Mouse (Mus musculus) cortical plate, adult 2 months (tissue): ENCODE data around the gene Tlk1.

Experiments
- CTCF ChIP-seq: fragments of 200-500 bp; IDR thresholded peaks from 2 replicates; pipeline ENCODE4 v1.5.1; 2011; ENCODE audit warnings: mild to moderate bottlenecking, control low read depth, low read length; ENCODE audit not compliant: insufficient read depth; ENCODE audit errors: extremely low read depth
- POLR2A ChIP-seq: fragments of 200-500 bp; IDR thresholded peaks from 2 replicates; pipeline ENCODE4 v1.6.1; 2011; ENCODE audit warnings: mild to moderate bottlenecking, low read length, control low read depth; ENCODE audit not compliant: insufficient read depth; ENCODE audit errors: extremely low read depth

- no peak for TF ChIP-seq CTCF
- TF ChIP-seq POLR2A = no peak
Measured at GRCm38 (mm10) chr2:70835641-70836305, 10.2 kb upstream of the Tlk1 start.
